16 mouse cellular contexts compared by ENCODE assay signal in the genomic region with DNA sequence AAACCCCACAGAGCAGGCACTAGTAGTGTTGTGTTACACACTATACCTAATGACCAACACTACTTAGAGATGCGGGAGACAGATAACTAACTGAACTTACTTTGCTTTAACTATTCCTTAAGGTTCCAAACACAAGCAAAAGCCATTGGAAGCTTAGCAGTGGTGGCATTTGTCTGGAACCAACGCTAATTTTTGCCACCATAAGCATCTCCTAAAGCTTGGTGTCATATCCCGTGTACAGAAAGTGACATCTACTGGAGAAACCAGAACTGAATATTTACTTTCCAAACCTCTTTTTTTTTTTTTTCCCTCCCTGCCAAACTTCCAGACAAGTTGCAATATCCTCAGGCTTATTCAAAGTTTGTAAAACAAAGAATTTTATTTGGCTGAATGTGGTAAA. TPM values are rescaled to one million over a fixed set of nuclear protein-coding genes. Genes with fewer than 3 reads are reported as not detected.
DNase-seq lines count a peak whose midpoint lies in the region; ATAC-seq and TF ChIP-seq lines count a peak whose summit lies in the region.
"Had no signal": no experiment of that assay in that cellular context is flagged by ENCODE, and none has a peak within 500 bp of the region (broad histone marks: within the 10 kb centered on the region; RNA-seq: fewer than 3 reads in every experiment).

No protein-coding gene starts in this region.

- H3K4me3 ChIP-seq in forebrain, embryonic 16.5 days (replicated peaks; ENCODE audit: low read length) = no peak overlapping the region
- H3K4me3 ChIP-seq in forebrain, embryonic 15.5 days = no peak overlapping the region
- H3K4me3 ChIP-seq in kidney, adult 2 months (ENCODE audit: insufficient read depth, low read depth, low read length) = no peak overlapping the region
- H3K4me3 ChIP-seq in lung, postnatal 0 days (ENCODE audit: low read depth, low read length) = no peak overlapping the region
- H3K4me3 ChIP-seq in embryonic facial prominence, embryonic 14.5 days (ENCODE audit: low read depth, low read length) = no peak overlapping the region
- H3K4me3 ChIP-seq: heart, embryonic 10.5 days; hindbrain, embryonic 10.5 days; midbrain, embryonic 10.5 days had no signal

- TF ChIP-seq POLR2A in kidney, adult 2 months (IDR thresholded peaks at IDR 0.05; ENCODE audit: low read depth, low read length) = no peak

- 46% methylated on average over 3 of the region's 3 CpGs for WGBS in forebrain, embryonic 16.5 days
- 52% methylated on average over 3 of the region's 3 CpGs for WGBS in forebrain, embryonic 15.5 days
- WGBS in kidney, adult 2 months = 30% methylated on average over 3 of the region's 3 CpGs
- WGBS in lung, postnatal 0 days = 43% methylated on average over 3 of the region's 3 CpGs
- 51% methylated on average over 3 of the region's 3 CpGs for WGBS in embryonic facial prominence, embryonic 14.5 days

- TF ChIP-seq CTCF in kidney, adult 2 months (conservative IDR thresholded peaks at IDR 0.05; ENCODE audit: insufficient read depth, insufficient read length, low read depth, low read length) = no peak
- peak; percentile 46 for TF ChIP-seq CTCF in lung, postnatal 0 days (IDR thresholded peaks at IDR 0.05)

- no peaks in the 10 kb centered on the region; the same call in 1 of the 2 replicates for H3K4me1 ChIP-seq in forebrain, embryonic 16.5 days (replicated peaks; ENCODE audit: control insufficient read depth, insufficient read depth, low read length)
- H3K4me1 ChIP-seq in forebrain, embryonic 15.5 days = 0 out of 2 replicates have a peak, but pooled peaks cover 3% of the 10 kb centered on the region
- no peaks in the 10 kb centered on the region for H3K4me1 ChIP-seq in kidney, adult 2 months (ENCODE audit: control insufficient read depth, insufficient read depth, low read length)
- H3K4me1 ChIP-seq in lung, postnatal 0 days (ENCODE audit: insufficient read depth, low read depth, low read length) = no peaks in the 10 kb centered on the region
- H3K4me1 ChIP-seq in embryonic facial prominence, embryonic 14.5 days (ENCODE audit: control insufficient read depth, insufficient read depth, low read length) = no peaks in the 10 kb centered on the region

- no peak for TF ChIP-seq EP300 in lung, postnatal 0 days (IDR thresholded peaks at IDR 0.05)

- H3K9ac ChIP-seq in forebrain, embryonic 16.5 days (replicated peaks; ENCODE audit: low read depth, low read length) = no peak overlapping the region
- no peak overlapping the region for H3K9ac ChIP-seq in forebrain, embryonic 15.5 days (replicated peaks)
- H3K9ac ChIP-seq in lung, postnatal 0 days (replicated peaks; ENCODE audit: low read depth) = no peak overlapping the region
- H3K9ac ChIP-seq in embryonic facial prominence, embryonic 14.5 days (ENCODE audit: low read depth, low read length) = no peak overlapping the region

- peak; percentile 59; the same call in 1 of the 2 replicates for ATAC-seq in forebrain, embryonic 16.5 days
- ATAC-seq in forebrain, embryonic 15.5 days (replicated peaks) = no peak
- ATAC-seq in lung, postnatal 0 days = no peak
- ATAC-seq in embryonic facial prominence, embryonic 14.5 days (ENCODE audit: low read depth) = no peak

- H3K4me2 ChIP-seq in forebrain, embryonic 16.5 days (ENCODE audit: low read length) = no peak overlapping the region
- H3K4me2 ChIP-seq in forebrain, embryonic 15.5 days (replicated peaks) = no peak overlapping the region
- no peak overlapping the region for H3K4me2 ChIP-seq in lung, postnatal 0 days (replicated peaks; ENCODE audit: low read depth, low read length)
- H3K4me2 ChIP-seq in embryonic facial prominence, embryonic 14.5 days (ENCODE audit: low read depth, low read length) = no peak overlapping the region

- no peaks in the 10 kb centered on the region for H3K27me3 ChIP-seq in forebrain, embryonic 16.5 days (replicated peaks; ENCODE audit: control insufficient read depth, insufficient read depth, low read length)
- no peaks in the 10 kb centered on the region for H3K27me3 ChIP-seq in forebrain, embryonic 15.5 days
- H3K27me3 ChIP-seq in kidney, adult 2 months (replicated peaks; ENCODE audit: control insufficient read depth, insufficient read depth, low read length) = peaks cover 2% of the 10 kb centered on the region; the same call in 1 of the 2 replicates
- no peaks in the 10 kb centered on the region for H3K27me3 ChIP-seq in lung, postnatal 0 days (replicated peaks; ENCODE audit: insufficient read depth, low read length)
- no peaks in the 10 kb centered on the region for H3K27me3 ChIP-seq in embryonic facial prominence, embryonic 14.5 days (replicated peaks; ENCODE audit: control insufficient read depth, insufficient read depth, low read length)

- H3K9me3 ChIP-seq in forebrain, embryonic 16.5 days (ENCODE audit: control insufficient read depth, low read length) = no peaks in the 10 kb centered on the region; the same call in 1 of the 2 replicates
- H3K9me3 ChIP-seq in forebrain, embryonic 15.5 days = no peaks in the 10 kb centered on the region
- H3K9me3 ChIP-seq in lung, postnatal 0 days (ENCODE audit: low read length) = no peaks in the 10 kb centered on the region
- H3K9me3 ChIP-seq in embryonic facial prominence, embryonic 14.5 days (ENCODE audit: control insufficient read depth, low read length) = no peaks in the 10 kb centered on the region
- H3K9me3 ChIP-seq: heart, embryonic 10.5 days; hindbrain, embryonic 10.5 days; midbrain, embryonic 10.5 days had no signal

- H3K36me3 ChIP-seq in forebrain, embryonic 16.5 days (ENCODE audit: control insufficient read depth, insufficient read depth) = no peaks in the 10 kb centered on the region
- H3K36me3 ChIP-seq in forebrain, embryonic 15.5 days = no peaks in the 10 kb centered on the region
- no peaks in the 10 kb centered on the region for H3K36me3 ChIP-seq in kidney, adult 2 months (ENCODE audit: control insufficient read depth, insufficient read depth, low read length)
- H3K36me3 ChIP-seq in lung, postnatal 0 days (ENCODE audit: insufficient read depth, low read length) = no peaks in the 10 kb centered on the region
- no peaks in the 10 kb centered on the region for H3K36me3 ChIP-seq in embryonic facial prominence, embryonic 14.5 days (ENCODE audit: control insufficient read depth, insufficient read depth, low read length)
- H3K36me3 ChIP-seq: G1E; heart, embryonic 10.5 days; hindbrain, embryonic 10.5 days; midbrain, embryonic 10.5 days had no signal

- no peak overlapping the region for H3K27ac ChIP-seq in forebrain, embryonic 16.5 days (ENCODE audit: low read length)
- no peak overlapping the region for H3K27ac ChIP-seq in forebrain, embryonic 15.5 days (replicated peaks)
- H3K27ac ChIP-seq in kidney, adult 2 months (ENCODE audit: insufficient read depth, low read depth, low read length) = no peak overlapping the region
- no peak overlapping the region for H3K27ac ChIP-seq in lung, postnatal 0 days (ENCODE audit: low read length)
- H3K27ac ChIP-seq in embryonic facial prominence, embryonic 14.5 days (replicated peaks; ENCODE audit: low read depth, low read length) = no peak overlapping the region
- H3K27ac ChIP-seq: heart, embryonic 10.5 days; hindbrain, embryonic 10.5 days; midbrain, embryonic 10.5 days had no signal

- DNase-seq in kidney, adult 2 months = peak; percentile 39
- DNase-seq in kidney, postnatal 4 days = no peak
- peak; percentile 17 for DNase-seq in lung, postnatal 0 days (ENCODE audit: low spot score)
- DNase-seq in lung, postnatal 10 days = no peak
- peak; percentile 41 for DNase-seq in embryonic facial prominence, embryonic 14.5 days (ENCODE audit: low spot score)
- no peak for DNase-seq in urinary bladder, postnatal 4 days (ENCODE audit: low spot score in 2 of 2)
- DNase-seq: adrenal gland, postnatal 36 days; cerebellum, postnatal 36 days; lung, postnatal 14 days; right cerebral cortex, postnatal 14 days had no signal

RNA-seq across cellular contexts. Expression of a gene that starts 39.5 kb away (rescaled TPM):
- 143 and 154 TPM in 2 replicates for polyA plus RNA-seq in forebrain, embryonic 16.5 days (2015; fragmentation: Nextera tagmentation; extraction: Ambion mirVana)
- 155 and 167 TPM in 2 replicates for polyA plus RNA-seq in forebrain, embryonic 15.5 days (2015; fragmentation: Nextera tagmentation; extraction: Ambion mirVana)
- polyA plus RNA-seq in kidney, adult 2 months (2012; rRNA removed) = 28.5 and 32.2 TPM in 2 replicates
- 12.0 and 16.2 TPM in 2 replicates for polyA plus RNA-seq in lung, postnatal 0 days (2015; fragmentation: Nextera tagmentation; extraction: Ambion mirVana)
- 30.4 and 40.4 TPM in 2 replicates for polyA plus RNA-seq in embryonic facial prominence, embryonic 14.5 days (2014; fragmentation: Nextera tagmentation; extraction: Ambion mirVana)

Comparison
In these comparisons a context has a peak if more than half of its experiments do, and no peak if none do; other contexts are left out.
1. DNase-seq: peak in kidney, adult 2 months (single experiment), lung, postnatal 0 days (single experiment) and embryonic facial prominence, embryonic 14.5 days (single experiment); none in kidney, postnatal 4 days (0 of 2), lung, postnatal 10 days (single experiment) and urinary bladder, postnatal 4 days (0 of 2).